Comparison of ENCODE assay signal across 19 mouse cellular contexts in the genomic region with DNA sequence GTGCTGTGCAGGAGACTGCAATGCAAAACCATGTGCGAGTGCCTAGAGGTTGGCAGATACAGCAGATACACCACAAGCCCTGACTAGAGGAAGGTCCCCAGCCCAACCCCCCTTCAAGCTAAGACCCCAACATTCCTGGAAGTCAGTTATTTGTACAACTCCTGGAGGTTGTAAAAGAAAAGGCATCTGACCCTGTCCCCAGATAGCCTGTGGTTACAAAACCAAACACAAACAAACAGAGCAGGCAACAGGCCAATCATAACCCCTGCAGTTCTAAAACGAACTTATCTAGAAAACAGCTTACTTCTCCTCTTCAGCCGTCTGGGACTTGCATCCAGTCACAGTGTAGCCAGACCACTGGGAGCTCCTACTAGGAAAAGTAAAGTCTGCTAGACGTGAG. TPM values are rescaled to one million over a fixed set of nuclear protein-coding genes. Genes with fewer than 3 reads are reported as not detected.
A peak's percentile ranks its signal among the peaks of the same experiment; 100 is the strongest.
DNase-seq lines count a peak whose midpoint lies in the region; ATAC-seq and TF ChIP-seq lines count a peak whose summit lies in the region.
"Had no signal": no experiment of that assay in that cellular context is flagged by ENCODE, and none has a peak within 500 bp of the region (broad histone marks: within the 10 kb centered on the region; RNA-seq: fewer than 3 reads in every experiment).

No protein-coding gene starts in this region.

- no peaks in the 10 kb centered on the region for H3K27me3 ChIP-seq in kidney, postnatal 0 days (ENCODE audit: insufficient read depth, low read length)
- H3K27me3 ChIP-seq in forebrain, embryonic 16.5 days (replicated peaks; ENCODE audit: control insufficient read depth, insufficient read depth, low read length): no peaks in the 10 kb centered on the region
- H3K27me3 ChIP-seq: embryonic facial prominence, embryonic 12.5 days; forebrain, embryonic 15.5 days; hindbrain, embryonic 12.5 days had no signal

- H3K4me2 ChIP-seq in kidney, postnatal 0 days (ENCODE audit: low read length): no peak overlapping the region
- no peak overlapping the region for H3K4me2 ChIP-seq in forebrain, embryonic 16.5 days (ENCODE audit: low read length)
- H3K4me2 ChIP-seq: embryonic facial prominence, embryonic 12.5 days; forebrain, embryonic 15.5 days; hindbrain, embryonic 12.5 days had no signal

- ATAC-seq in kidney, postnatal 0 days (replicated peaks; ENCODE audit: low FRiP score, low read depth): no peak
- ATAC-seq in forebrain, embryonic 16.5 days: no peak
- ATAC-seq: forebrain, embryonic 15.5 days; hindbrain, embryonic 16.5 days had no signal

- H3K9me3 ChIP-seq in kidney, postnatal 0 days (replicated peaks; ENCODE audit: low read length): no peaks in the 10 kb centered on the region; the same call in 1 of the 2 replicates
- H3K9me3 ChIP-seq in forebrain, embryonic 16.5 days (ENCODE audit: control insufficient read depth, low read length): peaks cover 12% of the 10 kb centered on the region
- H3K9me3 ChIP-seq: forebrain, embryonic 15.5 days had no signal

- H3K36me3 ChIP-seq in kidney, postnatal 0 days (ENCODE audit: insufficient read depth, low read length): no peaks in the 10 kb centered on the region
- no peaks in the 10 kb centered on the region for H3K36me3 ChIP-seq in forebrain, embryonic 16.5 days (ENCODE audit: control insufficient read depth, insufficient read depth)
- H3K36me3 ChIP-seq: embryonic facial prominence, embryonic 12.5 days; forebrain, embryonic 15.5 days; heart, embryonic 10.5 days; hindbrain, embryonic 12.5 days had no signal

- no peak overlapping the region for H3K27ac ChIP-seq in kidney, postnatal 0 days
- H3K27ac ChIP-seq in forebrain, embryonic 16.5 days (ENCODE audit: low read length): no peak overlapping the region
- H3K27ac ChIP-seq: embryonic facial prominence, embryonic 12.5 days; forebrain, embryonic 15.5 days; heart, embryonic 10.5 days; hindbrain, embryonic 12.5 days had no signal

- 0 out of 2 replicates have a peak, but pooled peaks cover 6% of the 10 kb centered on the region for H3K4me1 ChIP-seq in kidney, postnatal 0 days (replicated peaks; ENCODE audit: insufficient read depth, low read length)
- no peaks in the 10 kb centered on the region for H3K4me1 ChIP-seq in forebrain, embryonic 16.5 days (replicated peaks; ENCODE audit: control insufficient read depth, insufficient read depth, low read length)
- H3K4me1 ChIP-seq: forebrain, embryonic 15.5 days; hindbrain, embryonic 12.5 days had no signal

- H3K4me3 ChIP-seq in kidney, postnatal 0 days (replicated peaks; ENCODE audit: low read depth, low read length): no peak overlapping the region
- H3K4me3 ChIP-seq in forebrain, embryonic 16.5 days (replicated peaks; ENCODE audit: low read length): no peak overlapping the region
- H3K4me3 ChIP-seq: embryonic facial prominence, embryonic 12.5 days; forebrain, embryonic 15.5 days; heart, embryonic 10.5 days; hindbrain, embryonic 12.5 days had no signal

- peak; percentile 17 for DNase-seq in kidney, adult 9 months
- no peak for DNase-seq in kidney, adult 18-20 months
- peak; percentile 61 for DNase-seq in kidney, postnatal 0 days (ENCODE audit: low spot score)
- peak; percentile 19 to 28 for DNase-seq in kidney, postnatal 36 days
- no peak for DNase-seq in right cerebral cortex, postnatal 25 days
- DNase-seq in ovary, postnatal 10 days (ENCODE audit: low spot score): no peak
- DNase-seq: adrenal gland, postnatal 10 days; cerebellum, adult 11-12 months; cerebellum, adult 9-10 months; cerebellum, postnatal 25 days; gastrocnemius, postnatal 14 days; heart, postnatal 10 days; heart, postnatal 4 days had no signal

- H3K9ac ChIP-seq in kidney, postnatal 0 days (ENCODE audit: low read depth, low read length): no peak overlapping the region
- H3K9ac ChIP-seq in forebrain, embryonic 16.5 days (replicated peaks; ENCODE audit: low read depth, low read length): no peak overlapping the region
- H3K9ac ChIP-seq: embryonic facial prominence, embryonic 12.5 days; forebrain, embryonic 15.5 days; hindbrain, embryonic 12.5 days had no signal

- WGBS in kidney, postnatal 0 days: 28% methylated on average over 4 of the region's 4 CpGs
- WGBS in forebrain, embryonic 16.5 days: 60% methylated on average over 4 of the region's 4 CpGs

- no peak for TF ChIP-seq CTCF in kidney, postnatal 0 days (IDR thresholded peaks at IDR 0.05; ENCODE audit: low read depth)

RNA-seq across cellular contexts. Expression of a gene that starts 42.5 kb away (rescaled TPM):
- polyA plus RNA-seq in kidney, postnatal 0 days (2015; fragmentation: Nextera tagmentation; extraction: Ambion mirVana): 32.1 and 33.2 TPM in 2 replicates
- 72.2 and 73.0 TPM in 2 replicates for polyA plus RNA-seq in forebrain, embryonic 16.5 days (2015; fragmentation: Nextera tagmentation; extraction: Ambion mirVana)

RNA-seq across cellular contexts. Expression of a gene that starts 42.7 kb away (rescaled TPM):
- polyA plus RNA-seq in kidney, postnatal 0 days (2015; fragmentation: Nextera tagmentation; extraction: Ambion mirVana): 16.5 and 19.5 TPM in 2 replicates
- 35.0 and 37.6 TPM in 2 replicates for polyA plus RNA-seq in forebrain, embryonic 16.5 days (2015; fragmentation: Nextera tagmentation; extraction: Ambion mirVana)

Comparison
In these comparisons a context has a peak if more than half of its experiments do, and no peak if none do; other contexts are left out.
1. DNase-seq: peak in kidney, adult 9 months (single experiment), kidney, postnatal 0 days (single experiment) and kidney, postnatal 36 days (2 of 2); none in kidney, adult 18-20 months (single experiment), right cerebral cortex, postnatal 25 days (single experiment) and ovary, postnatal 10 days (single experiment).